Mouse (Mus musculus) CH12.LX (cell line): ENCODE results near the gene Nxf7.

ENCODE experiments used
- CTCF ChIP-seq, 2 experiments: IDR thresholded peaks in 1 of 2; conservative IDR thresholded peaks in 1 of 2; 2 replicates each; pipeline ENCODE4 v1.5.1; 2011 to 2012; ENCODE audit warnings: low read depth in 2 of 2, low read length in 2 of 2, improper control_type of control experiment in 1 of 2, inconsistent platforms in 1 of 2, mild to moderate bottlenecking in 1 of 2, moderate library complexity in 1 of 2
- ELF1 ChIP-seq: IDR thresholded peaks from 2 replicates; pipeline ENCODE4 v1.6.1; 2014; ENCODE audit warnings: low read depth, mild to moderate bottlenecking, inconsistent platforms, low read length, improper control_type of control experiment
- EP300 ChIP-seq: IDR thresholded peaks from 2 replicates; pipeline ENCODE4 v1.6.1; 2011; ENCODE audit warnings: low read length, improper control_type of control experiment
- ETS1 ChIP-seq: conservative IDR thresholded peaks from 2 replicates; pipeline ENCODE4 v1.6.1; 2012; ENCODE audit warnings: low read depth, mild to moderate bottlenecking, inconsistent platforms, low read length, improper control_type of control experiment, moderate library complexity
- JUND ChIP-seq: conservative IDR thresholded peaks from 2 replicates; pipeline ENCODE4 v1.6.1; 2011; ENCODE audit warnings: low read depth, low read length, improper control_type of control experiment
- MXI1 ChIP-seq: IDR thresholded peaks from 2 replicates; pipeline ENCODE4 v1.6.1; 2011; ENCODE audit warnings: mild to moderate bottlenecking, low read depth, low read length, improper control_type of control experiment
- MYC ChIP-seq: IDR thresholded peaks from 2 replicates; pipeline ENCODE4 v1.6.1; 2011; ENCODE audit warnings: low read depth, mild to moderate bottlenecking, improper control_type of control experiment, low read length
- NRF1 ChIP-seq: IDR thresholded peaks from 2 replicates; pipeline ENCODE4 v1.6.1; 2014; ENCODE audit warnings: low read depth, mild to moderate bottlenecking, inconsistent platforms, low read length, improper control_type of control experiment, moderate library complexity
- POLR2A ChIP-seq: IDR thresholded peaks from 2 replicates; pipeline ENCODE4 v1.6.1; 2011; ENCODE audit warnings: low read depth, mild to moderate bottlenecking, improper control_type of control experiment, low read length
- TBP ChIP-seq: conservative IDR thresholded peaks from 2 replicates; pipeline ENCODE4 v1.6.1; 2011; ENCODE audit warnings: low read depth, low read length, improper control_type of control experiment
- ZKSCAN1 ChIP-seq: IDR thresholded peaks from 2 replicates; pipeline ENCODE4 v1.6.1; 2012; ENCODE audit warnings: low read depth, inconsistent platforms, low read length, improper control_type of control experiment, borderline replicate concordance

DNA sequence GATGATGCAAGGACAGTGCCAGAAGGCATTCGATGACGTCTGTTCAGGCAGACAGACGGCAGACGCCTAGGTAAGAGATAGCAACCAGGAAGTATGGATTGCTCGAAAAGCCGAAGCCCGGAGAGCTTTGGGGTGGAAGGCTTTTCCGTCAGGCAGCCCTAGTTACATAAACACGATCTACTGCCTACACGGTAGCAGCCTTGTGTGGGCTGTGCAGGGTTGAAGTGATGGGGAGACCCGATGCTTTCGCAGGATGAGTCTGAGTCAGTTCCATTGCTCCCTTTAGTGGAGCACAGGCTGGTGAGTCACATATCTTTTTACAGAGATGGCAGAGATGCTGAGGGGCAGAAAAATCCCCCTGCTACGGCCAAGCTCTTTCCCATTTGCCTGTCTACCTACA is 481 bp downstream of the Nxf7 start:
- no peak for TF ChIP-seq ZKSCAN1
- TF ChIP-seq TBP: no peak
- no peak for TF ChIP-seq CTCF (conservative IDR thresholded peaks at IDR 0.05 in 1 of 2, IDR thresholded peaks at IDR 0.05 in 1 of 2; ENCODE audit: low read depth in 2 of 2, low read length in 2 of 2)
- TF ChIP-seq NRF1: no peak
- 0 out of 2 replicates have a peak, but pooled peaks have one; percentile 46 for TF ChIP-seq ELF1
- no peak for TF ChIP-seq MXI1
- TF ChIP-seq POLR2A: no peak
- TF ChIP-seq JUND: no peak
- TF ChIP-seq EP300: no peak
- TF ChIP-seq ETS1: no peak
- no peak for TF ChIP-seq MYC
